Mouse (Mus musculus) lung, adult 2 months (tissue): ENCODE results near the gene Idnk. TPM values are rescaled to one million over a fixed set of nuclear protein-coding genes. Genes with fewer than 3 reads are reported as not detected.

ENCODE experiments used
- DNase-seq: peaks from one replicate; pipeline ENCODE4 v3.0.0; 2022
- H3K4me1 ChIP-seq: fragments of 200-500 bp; 2 replicates; pipeline ENCODE4 v1.6.1; 2011; ENCODE audit warnings: low read length; ENCODE audit not compliant: control insufficient read depth, insufficient read depth
- H3K4me3 ChIP-seq: fragments of 200-500 bp; replicated peaks from 2 replicates; pipeline ENCODE3; 2011; ENCODE audit warnings: low read depth, mild to moderate bottlenecking, control low read depth, low read length; ENCODE audit errors: extremely low read depth
- CTCF ChIP-seq: fragments of 200-500 bp; IDR thresholded peaks from 2 replicates; pipeline ENCODE4 v1.5.1; 2011; ENCODE audit warnings: mild to moderate bottlenecking, low read length, control low read depth; ENCODE audit not compliant: insufficient read depth
- POLR2A ChIP-seq: fragments of 200-500 bp; IDR thresholded peaks from 2 replicates; pipeline ENCODE4 v1.6.1; 2011; ENCODE audit warnings: low read depth, mild to moderate bottlenecking, control low read depth, low read length, borderline replicate concordance; ENCODE audit errors: extremely low read depth
- WGBS: fragments of 180-500 bp; shearing (Covaris S2); methylation state at CpG from one replicate; pipeline ENCODE4 v1.1.7; 2018; 5-methylcytosine and 5-hydroxymethylcytosine counted together
- polyA plus RNA-seq: library from polyadenylated mRNA; depleted of rRNA; stranded (reverse); fragments of >200 nt; gene quantifications from 2 replicates; pipeline ENCODE4 v1.2.3, GENCODE M21; 2012

The Idnk gene
- polyA plus RNA-seq, 1 experiment: 24.5 TPM

- DNase-seq: no peak
- 47% methylated on average over 8 of the region's 8 CpGs for WGBS
- no peak for TF ChIP-seq CTCF
- no peak for TF ChIP-seq POLR2A
These were observed 34.1 kb upstream of the Idnk start for GRCm38 (mm10) chr13:58123381-58123780.

GRCm38 (mm10) chr13:58124278-58124677 is 33.2 kb upstream of the Idnk start:
- DNase-seq: no peak
- no peak overlapping the region for H3K4me3 ChIP-seq
- H3K4me1 ChIP-seq: no peaks in the 10 kb centered on the region; the same call in 1 of the 2 replicates
- no peak for TF ChIP-seq CTCF
- 81% methylated on average over 3 of the region's 3 CpGs for WGBS

More at GRCm38 (mm10) chr13:58123381-58123780, 34.1 kb upstream of the Idnk start:
- Histone ChIP-seq H3K4me1 (no peaks in the 10 kb centered on the region; the same call in 1 of the 2 replicates), H3K4me3 (no peak overlapping the region)

- Histone ChIP-seq H3K4me1 (peaks cover 2% of the 10 kb centered on the region), H3K4me3 (no peak overlapping the region)
- 41% methylated on average over 2 of the region's 2 CpGs for WGBS
- DNase-seq: no peak
- TF ChIP-seq POLR2A (no peak), CTCF (no peak)
These were observed 32.5 kb upstream of the Idnk start for GRCm38 (mm10) chr13:58124989-58125388.

- 14% methylated on average over 7 of the region's 7 CpGs for WGBS
- peak; percentile 44 for DNase-seq
- Histone ChIP-seq H3K4me1 (peaks cover 2% of the 10 kb centered on the region), H3K4me3 (peak overlapping the region; percentile 9)
- TF ChIP-seq CTCF (peak; percentile 9; the same call in 1 of the 2 replicates), POLR2A (no peak)
These were observed 31.3 kb upstream of the Idnk start for GRCm38 (mm10) chr13:58126126-58126525.

GRCm38 (mm10) chr13:58126862-58127765 is 30.3 kb upstream of the Idnk start:
- H3K4me1 ChIP-seq: peaks cover 2% of the 10 kb centered on the region
- no peak for TF ChIP-seq POLR2A
- TF ChIP-seq CTCF: no peak

GRCm38 (mm10) chr13:58127766-58128361 is 29.6 kb upstream of the Idnk start:
- Histone ChIP-seq H3K4me3 (peak overlapping the region; percentile 64), H3K4me1 (peaks cover 2% of the 10 kb centered on the region)
- under 1% methylated on average over 80 of the region's 81 CpGs for WGBS
- DNase-seq: peak; percentile 82
- TF ChIP-seq POLR2A (no peak), CTCF (no peak)

More at GRCm38 (mm10) chr13:58126862-58127765, 30.3 kb upstream of the Idnk start:
- H3K4me3 ChIP-seq: peak overlapping the region; percentile 65
- WGBS: 1% methylated on average over 73 of the region's 92 CpGs
- peak; percentile 28 for DNase-seq

GRCm38 (mm10) chr13:58128396-58128767 is 29.1 kb upstream of the Idnk start, which contains the start of gene Hnrnpa0:
Hnrnpa0 (minus strand) TSS chr13:58128556.
- 0% methylated on average over 26 of the region's 62 CpGs for WGBS
- Histone ChIP-seq H3K4me1 (peaks cover 2% of the 10 kb centered on the region), H3K4me3 (peak within 1 kb of the TSS; percentile 85)
- TF ChIP-seq CTCF: no peak
- TF ChIP-seq POLR2A: peak; percentile 89; the same call in 1 of the 2 replicates
- DNase-seq: peak; percentile 95

- TF ChIP-seq CTCF (no peak), POLR2A (peak; percentile 90; the same call in 1 of the 2 replicates)
- Histone ChIP-seq H3K4me3 (peak overlapping the region; percentile 85), H3K4me1 (peaks cover 2% of the 10 kb centered on the region; the same call in 1 of the 2 replicates)
- DNase-seq: peak; percentile 97
- WGBS: under 1% methylated on average over 83 of the region's 83 CpGs
These were observed 28.4 kb upstream of the Idnk start for GRCm38 (mm10) chr13:58128768-58129671.
